Mouse (Mus musculus) myocyte (in vitro differentiated cells): ENCODE results near the gene Tpt1.
"Not testable (repeated sequence)": the region's sequence is repeated elsewhere in the genome, so short reads cannot be mapped to it uniquely, and the experiment has no call there.

ENCODE experiments used
- CEBPB ChIP-seq: IDR thresholded peaks from 2 replicates; pipeline ENCODE4 v1.6.1; 2011; ENCODE audit warnings: mild to moderate bottlenecking, moderate library complexity; ENCODE audit not compliant: poor library complexity, insufficient read depth, severe bottlenecking
- E2F4 ChIP-seq: IDR thresholded peaks from one replicate; pipeline ENCODE4 v1.6.1; 2011; ENCODE audit warnings: mild to moderate bottlenecking, control low read depth, moderate library complexity; ENCODE audit not compliant: insufficient read depth
- MAX ChIP-seq: IDR thresholded peaks from one replicate; pipeline ENCODE4 v1.6.1; 2011; ENCODE audit warnings: low read depth, mild to moderate bottlenecking, control low read depth
- MYOD1 ChIP-seq, 3 experiments: IDR thresholded peaks; one replicate each; pipeline ENCODE4 v1.6.1; 2011; ENCODE audit warnings: control low read depth in 2 of 3, low read depth in 2 of 3, mild to moderate bottlenecking in 2 of 3, moderate library complexity in 1 of 3; ENCODE audit not compliant: insufficient read length in 2 of 3, control insufficient read depth in 1 of 3
- MYOG ChIP-seq, 3 experiments: IDR thresholded peaks; one replicate each; pipeline ENCODE4 v1.6.1; 2011; ENCODE audit warnings: control low read depth in 2 of 3, low read depth in 2 of 3, mild to moderate bottlenecking in 2 of 3; ENCODE audit not compliant: insufficient read length in 2 of 3, control insufficient read depth in 1 of 3, insufficient read depth in 1 of 3
- POLR2A ChIP-seq: IDR thresholded peaks from one replicate; pipeline ENCODE4 v1.6.1; 2011; ENCODE audit warnings: low read depth, mild to moderate bottlenecking, control low read depth, moderate library complexity; ENCODE audit not compliant: insufficient read length
- POLR2AphosphoS2 ChIP-seq: IDR thresholded peaks from one replicate; pipeline ENCODE4 v1.6.1; 2011; ENCODE audit warnings: low read depth, control low read depth; ENCODE audit not compliant: insufficient read length
- REST ChIP-seq: IDR thresholded peaks from one replicate; pipeline ENCODE4 v1.6.1; 2011; ENCODE audit warnings: mild to moderate bottlenecking, control low read depth, moderate library complexity; ENCODE audit not compliant: insufficient read depth, insufficient read length
- TCF12 ChIP-seq: IDR thresholded peaks from one replicate; pipeline ENCODE4 v1.6.1; 2011; ENCODE audit warnings: mild to moderate bottlenecking, control low read depth; ENCODE audit not compliant: poor library complexity, insufficient read depth, severe bottlenecking
- TCF3 ChIP-seq: IDR thresholded peaks from one replicate; pipeline ENCODE4 v1.6.1; 2011; ENCODE audit warnings: low read depth, control low read depth; ENCODE audit not compliant: insufficient read length
- USF1 ChIP-seq: IDR thresholded peaks from one replicate; pipeline ENCODE4 v1.6.1; 2011; ENCODE audit warnings: low read depth, mild to moderate bottlenecking, control low read depth, moderate library complexity

DNA sequence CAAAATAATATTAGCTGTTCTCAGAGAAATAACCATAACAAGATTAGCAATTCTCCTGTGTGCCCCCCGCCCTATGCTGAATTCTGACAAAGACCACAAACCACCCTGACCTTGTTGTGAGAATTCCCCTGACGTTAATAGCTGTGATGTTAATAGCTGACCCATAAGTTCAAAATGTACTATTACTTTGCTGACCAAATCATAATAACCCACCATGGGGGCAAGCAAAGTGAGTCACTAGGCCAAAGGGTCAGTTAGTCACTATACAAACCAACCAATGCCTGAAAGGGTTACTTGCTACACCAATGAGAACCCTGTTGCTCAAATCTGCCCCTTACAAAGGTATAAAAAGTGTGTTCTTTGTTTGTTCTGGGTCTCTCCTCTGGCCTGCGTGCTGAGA lies 23.1 kb downstream of the Tpt1 start:
- TF ChIP-seq POLR2A; MYOD1 (IDR thresholded peaks at IDR 0.05; ENCODE audit: control insufficient read depth in 1 of 3, insufficient read length in 2 of 3, low read depth in 2 of 3); TCF3; TCF12; CEBPB; MYOG (IDR thresholded peaks at IDR 0.05; ENCODE audit: control insufficient read depth in 1 of 3, insufficient read depth in 1 of 3, insufficient read length in 2 of 3, low read depth in 2 of 3); USF1; E2F4; POLR2AphosphoS2; MAX; REST: not testable (repeated sequence)
